Mouse (Mus musculus): ENCODE results near the gene Cfap77.

DNA sequence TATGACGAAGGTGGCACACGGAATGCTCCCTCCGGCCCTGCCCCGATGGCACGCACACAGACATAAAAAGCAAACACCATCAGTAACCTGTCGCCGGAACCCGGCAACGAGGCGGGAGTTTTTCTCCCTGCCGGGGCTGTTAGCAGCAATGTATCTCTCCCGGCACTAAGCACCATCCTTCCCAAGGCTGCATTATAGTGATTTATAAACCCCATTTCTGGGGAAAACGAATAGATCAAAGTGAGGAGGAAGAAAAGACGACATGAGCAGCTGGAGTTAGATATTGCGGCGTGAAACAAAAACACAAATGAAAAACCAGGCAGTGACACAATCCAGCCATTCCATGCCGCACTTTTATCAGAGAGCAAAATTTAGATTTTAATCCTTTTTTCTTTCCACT, 33.8 kb downstream of the Cfap77 start:
- no peak for TF ChIP-seq POLR2A (IDR thresholded peaks at IDR 0.05; ENCODE audit: borderline replicate concordance, low read depth, low read length)
- TF ChIP-seq CTCF (IDR thresholded peaks at IDR 0.05; ENCODE audit: low read depth, low read length), result no peak
